In genomic region chr8:61194306-61194925, GRCm38 (mm10) we compare ENCODE assay signal across 27 mouse cellular contexts. TPM values are rescaled to one million over a fixed set of nuclear protein-coding genes. Genes with fewer than 3 reads are reported as not detected.
DNase-seq lines count a peak whose midpoint lies in the region; ATAC-seq and TF ChIP-seq lines count a peak whose summit lies in the region.
"Had no signal": no experiment of that assay in that cellular context is flagged by ENCODE, and none has a peak within 500 bp of the region (broad histone marks: within the 10 kb centered on the region; RNA-seq: fewer than 3 reads in every experiment).

No protein-coding gene starts in this region.

- H3K4me1 ChIP-seq in lung, postnatal 0 days (ENCODE audit: insufficient read depth, low read depth, low read length) = no peaks in the 10 kb centered on the region
- peaks cover 9% of the 10 kb centered on the region for H3K4me1 ChIP-seq in embryonic fibroblast, embryonic 13.5 days (ENCODE audit: control insufficient read depth, insufficient read depth, low read length)
- H3K4me1 ChIP-seq: forebrain, embryonic 15.5 days; hindbrain, embryonic 10.5 days; kidney, embryonic 15.5 days; limb, embryonic 12.5 days; megakaryocyte, embryonic 14.5 days; midbrain, embryonic 13.5 days; neural tube, embryonic 13.5 days; stomach, embryonic 15.5 days had no signal

- no peaks in the 10 kb centered on the region for H3K36me3 ChIP-seq in lung, postnatal 0 days (ENCODE audit: insufficient read depth, low read length)
- H3K36me3 ChIP-seq: forebrain, embryonic 15.5 days; hindbrain, embryonic 10.5 days; kidney, embryonic 15.5 days; limb, embryonic 12.5 days; midbrain, embryonic 13.5 days; neural tube, embryonic 13.5 days; stomach, embryonic 15.5 days had no signal

- TF ChIP-seq POLR2A in embryonic fibroblast, embryonic 13.5 days (IDR thresholded peaks at IDR 0.05; ENCODE audit: low read depth, low read length) = no peak

- H3K9me3 ChIP-seq in lung, postnatal 0 days (ENCODE audit: low read length) = no peaks in the 10 kb centered on the region
- H3K9me3 ChIP-seq: forebrain, embryonic 15.5 days; hindbrain, embryonic 10.5 days; limb, embryonic 12.5 days; neural tube, embryonic 13.5 days; stomach, embryonic 15.5 days had no signal

- TF ChIP-seq CTCF in lung, postnatal 0 days (IDR thresholded peaks at IDR 0.05) = no peak
- no peak for TF ChIP-seq CTCF in embryonic fibroblast, embryonic 13.5 days (IDR thresholded peaks at IDR 0.05; ENCODE audit: borderline replicate concordance, insufficient read depth, low read length)

- no peaks in the 10 kb centered on the region; the same call in 1 of the 2 replicates for H3K27me3 ChIP-seq in lung, postnatal 0 days (replicated peaks; ENCODE audit: insufficient read depth, low read length)
- H3K27me3 ChIP-seq: forebrain, embryonic 15.5 days; kidney, embryonic 15.5 days; limb, embryonic 12.5 days; megakaryocyte, embryonic 14.5 days; midbrain, embryonic 13.5 days; neural tube, embryonic 13.5 days; stomach, embryonic 15.5 days had no signal

- no peak for TF ChIP-seq EP300 in lung, postnatal 0 days (IDR thresholded peaks at IDR 0.05)

- H3K9ac ChIP-seq in lung, postnatal 0 days (replicated peaks; ENCODE audit: low read depth) = no peak overlapping the region
- H3K9ac ChIP-seq: forebrain, embryonic 15.5 days; kidney, embryonic 15.5 days; limb, embryonic 12.5 days; midbrain, embryonic 13.5 days; neural tube, embryonic 13.5 days; stomach, embryonic 15.5 days had no signal

- DNase-seq in lung, postnatal 36 days = peak; percentile 25
- DNase-seq in lung, postnatal 0 days (ENCODE audit: low spot score) = no peak
- DNase-seq in adrenal gland, adult 2 months = peak; percentile 65
- DNase-seq in right cerebral cortex, adult 2 months (ENCODE audit: low spot score in 2 of 2) = no peak
- DNase-seq in ovary, postnatal 36 days (ENCODE audit: low spot score) = no peak
- no peak for DNase-seq in natural killer cell, adult 2 months (ENCODE audit: low spot score in 2 of 2)
- DNase-seq: B cell, adult 2 months; cerebellum, adult 18-20 months; cerebellum, postnatal 14 days; gastrocnemius, postnatal 10 days; kidney, postnatal 36 days; layer of hippocampus, postnatal 36 days; lung, adult 18-20 months; thymus, postnatal 4 days had no signal

- no peak for ATAC-seq in lung, postnatal 0 days
- ATAC-seq: forebrain, embryonic 15.5 days; hindbrain, postnatal 0 days; intestine, postnatal 0 days; midbrain, embryonic 13.5 days had no signal

- no peak overlapping the region for H3K27ac ChIP-seq in lung, postnatal 0 days (ENCODE audit: low read length)
- H3K27ac ChIP-seq in embryonic fibroblast, embryonic 13.5 days (ENCODE audit: insufficient read depth, low read length) = peak overlapping the region; percentile 51
- H3K27ac ChIP-seq: forebrain, embryonic 15.5 days; hindbrain, embryonic 10.5 days; hindbrain, postnatal 0 days; kidney, embryonic 15.5 days; limb, embryonic 12.5 days; midbrain, embryonic 13.5 days; neural tube, embryonic 13.5 days; stomach, embryonic 15.5 days had no signal

- H3K4me2 ChIP-seq in lung, postnatal 0 days (replicated peaks; ENCODE audit: low read depth, low read length) = no peak overlapping the region
- H3K4me2 ChIP-seq: forebrain, embryonic 15.5 days; heart, embryonic 11.5 days; kidney, embryonic 15.5 days; limb, embryonic 12.5 days; liver, embryonic 11.5 days; midbrain, embryonic 13.5 days; neural tube, embryonic 13.5 days; stomach, embryonic 15.5 days had no signal

- 59% methylated on average over 5 of the region's 5 CpGs for WGBS in lung, postnatal 0 days

- H3K4me3 ChIP-seq in lung, postnatal 0 days (ENCODE audit: low read depth, low read length) = no peak overlapping the region
- no peak overlapping the region for H3K4me3 ChIP-seq in embryonic fibroblast, embryonic 13.5 days (ENCODE audit: insufficient read depth, low read length)
- H3K4me3 ChIP-seq: forebrain, embryonic 15.5 days; hindbrain, embryonic 10.5 days; kidney, embryonic 15.5 days; limb, embryonic 12.5 days; megakaryocyte, embryonic 14.5 days; midbrain, embryonic 13.5 days; neural tube, embryonic 13.5 days; stomach, embryonic 15.5 days had no signal

RNA-seq across cellular contexts. Expression of gene Sh3rf1, which starts 29.3 kb away (rescaled TPM):
- 11.2 and 11.5 TPM in 2 replicates for polyA plus RNA-seq in lung, postnatal 0 days (2015; fragmentation: Nextera tagmentation; extraction: Ambion mirVana)
- 10 to 100 TPM in 1 of 2 experiments, 1 to 10 TPM in 1; 9.9 to 11.0 TPM for total RNA-seq in adrenal gland, adult 2 months (2021)
- 10.8 and 11.4 TPM in 2 replicates for polyA plus RNA-seq in adrenal gland, adult 2 months (2012; rRNA removed)
- polyA plus RNA-seq in embryonic fibroblast, embryonic 13.5 days (2011; ENCODE audit: insufficient read length, low read depth, missing spikeins) = 10.9 and 20.5 TPM in 2 replicates

Comparison
In these comparisons a context has a peak if more than half of its experiments do, and no peak if none do; other contexts are left out.
1. DNase-seq: peak in lung, postnatal 36 days (single experiment) and adrenal gland, adult 2 months (single experiment); none in lung, postnatal 0 days (single experiment), right cerebral cortex, adult 2 months (0 of 2), ovary, postnatal 36 days (single experiment) and natural killer cell, adult 2 months (0 of 2).